Mouse (Mus musculus) liver, embryonic 12.5 days (tissue): ENCODE results near the gene Dnah2. TPM values are rescaled to one million over a fixed set of nuclear protein-coding genes. Genes with fewer than 3 reads are reported as not detected.
"Not testable (repeated sequence)": the region's sequence is repeated elsewhere in the genome, so short reads cannot be mapped to it uniquely, and the experiment has no call there.

Experiments
- ATAC-seq: fragments of 200-750 bp; cut with Nextera tagmentation; 2 replicates; pipeline ENCODE4 v1.8.0; 2017; ENCODE audit warnings: moderate number of reproducible peaks, mild to moderate bottlenecking, moderate library complexity
- H3K27ac ChIP-seq: fragments of 300-500 bp; sonication (generic); 2 replicates; pipeline ENCODE4 v1.5.1; 2016; ENCODE audit warnings: mild to moderate bottlenecking
- H3K27me3 ChIP-seq: fragments of 300-500 bp; sonication (generic); replicated peaks from 2 replicates; pipeline ENCODE4 v1.6.1; 2016; ENCODE audit warnings: mild to moderate bottlenecking, moderate library complexity
- H3K36me3 ChIP-seq: fragments of 300-500 bp; sonication (generic); 2 replicates; pipeline ENCODE4 v1.6.1; 2016; ENCODE audit warnings: mild to moderate bottlenecking, moderate library complexity
- H3K4me1 ChIP-seq: fragments of 300-500 bp; sonication (generic); 2 replicates; pipeline ENCODE4 v1.6.1; 2016
- H3K4me2 ChIP-seq: fragments of 300-500 bp; sonication (generic); 2 replicates; pipeline ENCODE4 v1.6.1; 2016; ENCODE audit warnings: mild to moderate bottlenecking, moderate library complexity
- H3K4me3 ChIP-seq: fragments of 300-500 bp; sonication (generic); 2 replicates; pipeline ENCODE4 v1.5.1; 2016; ENCODE audit warnings: mild to moderate bottlenecking, moderate library complexity
- H3K9ac ChIP-seq: fragments of 300-500 bp; sonication (generic); 2 replicates; pipeline ENCODE4 v1.6.1; 2016; ENCODE audit warnings: mild to moderate bottlenecking, moderate library complexity
- H3K9me3 ChIP-seq: fragments of 300-500 bp; sonication (generic); replicated peaks from 2 replicates; pipeline ENCODE4 v1.6.1; 2016; ENCODE audit warnings: mild to moderate bottlenecking, moderate library complexity
- WGBS: fragments of 180-500 bp; shearing (Covaris S2); methylation state at CpG from one replicate; pipeline ENCODE4 v1.1.7; 2016; ENCODE audit not compliant: insufficient replicate concordance; 5-methylcytosine and 5-hydroxymethylcytosine counted together
- polyA plus RNA-seq: library from polyadenylated mRNA; unstranded; fragments of >200 nt; fragmentation: Nextera tagmentation; extraction: Ambion mirVana; gene quantifications from 2 replicates; pipeline ENCODE4 v1.2.1, GENCODE M21; 2016

Gene Dnah2
- polyA plus RNA-seq, 1 experiment from 2014 or later: 0.06 TPM

GRCm38 (mm10) chr11:69546423-69547053, 2.4 kb downstream of the Dnah2 start:
- ATAC-seq: peak; percentile 47; the same call in 1 of the 2 replicates
- H3K27ac ChIP-seq: no peak overlapping the region
- H3K27me3 ChIP-seq: peaks cover 58% of the 10 kb centered on the region
- peak overlapping the region; percentile 56 for H3K4me3 ChIP-seq
- H3K4me1 ChIP-seq: peaks cover 18% of the 10 kb centered on the region
- WGBS: under 1% methylated on average over 44 of the region's 44 CpGs
- no peaks in the 10 kb centered on the region for H3K36me3 ChIP-seq
- peak overlapping the region; percentile 65 for H3K9ac ChIP-seq
- H3K4me2 ChIP-seq: peak overlapping the region; percentile 88
- no peaks in the 10 kb centered on the region for H3K9me3 ChIP-seq

- WGBS: 23% methylated on average over 7 of the region's 7 CpGs
- no peak overlapping the region for H3K27ac ChIP-seq
- peaks cover 18% of the 10 kb centered on the region for H3K4me1 ChIP-seq
- H3K36me3 ChIP-seq: no peaks in the 10 kb centered on the region
- H3K4me3 ChIP-seq: peak overlapping the region; percentile 56
- peak overlapping the region; percentile 88 for H3K4me2 ChIP-seq
- H3K9ac ChIP-seq: peak overlapping the region; percentile 65; the same call in 1 of the 2 replicates
- H3K27me3 ChIP-seq: peaks cover 54% of the 10 kb centered on the region
- ATAC-seq: no peak
- H3K9me3 ChIP-seq: no peaks in the 10 kb centered on the region
Observed at GRCm38 (mm10) chr11:69545957-69546356, 3.0 kb downstream of the Dnah2 start.

- H3K4me2 ChIP-seq: no peak overlapping the region
- H3K9me3 ChIP-seq: no peaks in the 10 kb centered on the region
- no peak overlapping the region for H3K9ac ChIP-seq
- no peaks in the 10 kb centered on the region for H3K36me3 ChIP-seq
- H3K27me3 ChIP-seq: peaks cover 41% of the 10 kb centered on the region
- peaks cover 18% of the 10 kb centered on the region for H3K4me1 ChIP-seq
- H3K27ac ChIP-seq: no peak overlapping the region
- ATAC-seq: no peak
- WGBS: 69% methylated on average over 3 of the region's 3 CpGs
- no peak overlapping the region for H3K4me3 ChIP-seq
Observed at GRCm38 (mm10) chr11:69543598-69543997, 5.3 kb downstream of the Dnah2 start.

GRCm38 (mm10) chr11:69541741-69542140, 7.2 kb downstream of the Dnah2 start:
- H3K9ac ChIP-seq, H3K4me3 ChIP-seq, H3K9me3 ChIP-seq, ATAC-seq, H3K36me3 ChIP-seq, H3K27ac ChIP-seq, H3K4me2 ChIP-seq: not testable (repeated sequence)
- Histone ChIP-seq H3K27me3 (peaks cover 23% of the 10 kb centered on the region), H3K4me1 (peaks cover 14% of the 10 kb centered on the region)
- 45% methylated on average over 1 of the region's 3 CpGs for WGBS

GRCm38 (mm10) chr11:69540700-69541099, 8.2 kb downstream of the Dnah2 start:
- Histone ChIP-seq H3K4me3 (no peak overlapping the region), H3K27me3 (peaks cover 13% of the 10 kb centered on the region), H3K9me3 (no peaks in the 10 kb centered on the region), H3K4me1 (peaks cover 4% of the 10 kb centered on the region; the same call in 1 of the 2 replicates), H3K9ac (no peak overlapping the region), H3K4me2 (no peak overlapping the region), H3K36me3 (no peaks in the 10 kb centered on the region), H3K27ac (no peak overlapping the region)
- 77% methylated on average over 2 of the region's 2 CpGs for WGBS
- ATAC-seq: no peak

- H3K4me3 ChIP-seq: no peak overlapping the region
- H3K4me2 ChIP-seq: no peak overlapping the region
- H3K27me3 ChIP-seq: peaks cover 8% of the 10 kb centered on the region
- 33% methylated on average over 1 of the region's 1 CpGs for WGBS
- H3K9me3 ChIP-seq: no peaks in the 10 kb centered on the region
- H3K36me3 ChIP-seq: no peaks in the 10 kb centered on the region
- no peak overlapping the region for H3K9ac ChIP-seq
- H3K4me1 ChIP-seq: peaks cover 4% of the 10 kb centered on the region; the same call in 1 of the 2 replicates
- ATAC-seq: no peak
- no peak overlapping the region for H3K27ac ChIP-seq
Observed at GRCm38 (mm10) chr11:69534990-69535389, 13.9 kb downstream of the Dnah2 start.

GRCm38 (mm10) chr11:69532480-69533150, 16.3 kb downstream of the Dnah2 start:
- Histone ChIP-seq H3K4me1 (no peaks in the 10 kb centered on the region), H3K4me3 (no peak overlapping the region), H3K36me3 (no peaks in the 10 kb centered on the region), H3K9me3 (no peaks in the 10 kb centered on the region), H3K27me3 (peaks cover 21% of the 10 kb centered on the region), H3K9ac (no peak overlapping the region), H3K4me2 (no peak overlapping the region), H3K27ac (no peak overlapping the region)
- no peak for ATAC-seq
- 65% methylated on average over 7 of the region's 7 CpGs for WGBS

- H3K9me3 ChIP-seq, H3K4me2 ChIP-seq, ATAC-seq, H3K36me3 ChIP-seq, H3K9ac ChIP-seq, H3K4me3 ChIP-seq, H3K27ac ChIP-seq, H3K4me1 ChIP-seq: not testable (repeated sequence)
- H3K27me3 ChIP-seq: peaks cover 39% of the 10 kb centered on the region
- 68% methylated on average over 6 of the region's 6 CpGs for WGBS
Observed at GRCm38 (mm10) chr11:69530755-69531154, 18.2 kb downstream of the Dnah2 start.

GRCm38 (mm10) chr11:69530281-69530680, 18.6 kb downstream of the Dnah2 start:
- not testable (repeated sequence) for H3K4me3 ChIP-seq, H3K4me1 ChIP-seq, H3K36me3 ChIP-seq, H3K4me2 ChIP-seq, ATAC-seq, H3K9ac ChIP-seq, H3K9me3 ChIP-seq, H3K27ac ChIP-seq
- peaks cover 39% of the 10 kb centered on the region for H3K27me3 ChIP-seq
- 89% methylated on average over 3 of the region's 3 CpGs for WGBS

GRCm38 (mm10) chr11:69528031-69528390, 20.9 kb downstream of the Dnah2 start:
- Histone ChIP-seq H3K9ac (no peak overlapping the region), H3K4me1 (no peaks in the 10 kb centered on the region), H3K9me3 (no peaks in the 10 kb centered on the region), H3K27ac (no peak overlapping the region), H3K36me3 (no peaks in the 10 kb centered on the region), H3K4me2 (no peak overlapping the region), H3K27me3 (peaks cover 39% of the 10 kb centered on the region), H3K4me3 (no peak overlapping the region)
- WGBS: 69% methylated on average over 4 of the region's 4 CpGs
- no peak for ATAC-seq

- H3K4me2 ChIP-seq: peak overlapping the region; percentile 45
- no peak for ATAC-seq
- no peaks in the 10 kb centered on the region for H3K9me3 ChIP-seq
- 25% methylated on average over 30 of the region's 30 CpGs for WGBS
- H3K36me3 ChIP-seq: no peaks in the 10 kb centered on the region
- H3K27ac ChIP-seq: no peak overlapping the region
- H3K4me3 ChIP-seq: no peak overlapping the region
- peaks cover 39% of the 10 kb centered on the region for H3K27me3 ChIP-seq
- no peak overlapping the region for H3K9ac ChIP-seq
- H3K4me1 ChIP-seq: peaks cover under 1% of the 10 kb centered on the region; the same call in 1 of the 2 replicates
Observed at GRCm38 (mm10) chr11:69527098-69528030, 21.5 kb downstream of the Dnah2 start.

- 55% methylated on average over 4 of the region's 4 CpGs for WGBS
- peaks cover 39% of the 10 kb centered on the region for H3K27me3 ChIP-seq
- H3K36me3 ChIP-seq: no peaks in the 10 kb centered on the region
- H3K4me1 ChIP-seq: peaks cover 8% of the 10 kb centered on the region
- no peak overlapping the region for H3K27ac ChIP-seq
- no peak overlapping the region for H3K4me3 ChIP-seq
- H3K9ac ChIP-seq: no peak overlapping the region
- H3K9me3 ChIP-seq: no peaks in the 10 kb centered on the region
- no peak overlapping the region for H3K4me2 ChIP-seq
- ATAC-seq: no peak
Observed at GRCm38 (mm10) chr11:69526631-69527030, 22.3 kb downstream of the Dnah2 start.
